Mouse (Mus musculus): ENCODE measurements at regions not wholly inside any gene's neighbourhood (a gene's known extent, or its start where the extent isn't known, plus 50 kb on each side); places are given as distances from the start of the nearest gene placed in this dataset.

DNA sequence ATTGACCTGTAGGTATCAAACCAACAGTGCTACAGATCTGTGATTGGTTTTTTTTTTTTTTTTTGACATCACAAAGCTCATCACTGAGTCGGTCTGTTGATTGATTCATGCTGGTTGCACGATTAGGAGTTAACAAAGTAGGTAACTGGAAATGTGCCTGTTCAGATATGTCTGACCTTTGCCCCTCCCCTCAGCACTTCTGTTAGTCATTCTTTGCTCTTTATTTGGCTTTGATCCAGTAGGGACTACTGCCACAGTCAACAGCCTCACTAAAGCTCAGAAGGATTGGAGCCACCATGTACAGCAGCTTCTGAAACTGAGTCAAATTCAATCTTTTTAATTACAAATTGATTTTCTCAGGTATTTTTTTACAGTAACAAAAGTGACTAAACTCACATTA lies 870.7 kb upstream of the Lrfn5 start:
- peak; percentile 2 for DNase-seq

DNA sequence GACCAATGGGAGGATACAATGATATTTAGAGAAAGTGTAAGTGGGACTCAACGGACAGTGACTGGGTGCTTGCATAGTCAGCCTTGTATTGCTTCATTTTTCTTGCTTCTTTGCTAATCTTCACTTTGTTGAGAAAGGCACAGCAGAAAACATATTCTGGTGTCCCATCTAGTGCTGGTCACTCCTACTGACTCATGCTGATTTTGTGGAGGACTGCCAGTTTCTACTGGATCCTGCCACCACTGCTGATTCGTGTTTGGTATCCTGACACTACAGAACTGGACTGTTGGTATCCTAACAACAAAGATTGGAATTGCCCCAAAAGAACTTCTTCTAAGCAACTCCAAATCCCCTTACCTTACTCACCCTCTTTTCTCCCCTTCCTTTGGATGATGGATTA lies 847.2 kb upstream of the Lrfn5 start:
- DNase-seq, result no peak

DNA sequence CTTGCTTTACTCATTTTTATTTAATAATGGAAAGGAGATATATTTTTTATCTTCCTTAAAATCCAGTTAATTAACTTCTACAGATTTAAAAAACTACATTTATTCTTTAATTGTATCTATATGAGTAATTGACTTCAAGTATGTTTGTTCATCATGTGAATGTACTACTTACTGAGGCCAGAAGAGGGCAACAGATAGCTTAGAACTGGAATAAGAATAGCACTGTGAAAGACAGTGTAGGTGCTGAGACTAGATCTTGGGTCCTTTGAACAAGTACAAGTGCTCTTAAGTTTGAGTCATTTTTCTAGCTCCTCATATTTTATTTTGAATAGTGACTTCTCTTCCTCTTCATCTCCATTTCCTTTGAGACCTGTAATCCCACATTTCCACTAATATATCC lies 838.9 kb upstream of the Lrfn5 start:
- no peak for DNase-seq

DNA sequence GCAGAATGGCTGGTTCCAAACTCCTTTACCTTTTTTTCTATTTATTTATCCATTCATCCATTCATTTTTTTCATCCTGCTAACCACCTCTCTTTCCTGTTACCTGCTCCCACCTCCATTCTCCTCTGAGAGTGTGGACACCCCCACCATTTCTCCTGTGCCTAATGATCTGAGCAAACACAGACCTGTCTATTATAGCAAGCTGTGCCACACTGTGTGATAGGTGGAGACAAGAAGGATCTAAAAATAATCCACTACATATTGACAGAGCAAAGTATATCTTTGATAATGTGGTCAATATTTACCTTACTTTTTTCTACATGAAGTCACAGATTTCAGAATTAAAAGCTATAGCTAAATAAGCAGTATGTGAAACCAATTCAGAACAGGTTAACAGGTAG lies 805.6 kb upstream of the Lrfn5 start:
- no peak for DNase-seq
